ENCODE assay signal across 11 mouse cellular contexts in the genomic region with DNA sequence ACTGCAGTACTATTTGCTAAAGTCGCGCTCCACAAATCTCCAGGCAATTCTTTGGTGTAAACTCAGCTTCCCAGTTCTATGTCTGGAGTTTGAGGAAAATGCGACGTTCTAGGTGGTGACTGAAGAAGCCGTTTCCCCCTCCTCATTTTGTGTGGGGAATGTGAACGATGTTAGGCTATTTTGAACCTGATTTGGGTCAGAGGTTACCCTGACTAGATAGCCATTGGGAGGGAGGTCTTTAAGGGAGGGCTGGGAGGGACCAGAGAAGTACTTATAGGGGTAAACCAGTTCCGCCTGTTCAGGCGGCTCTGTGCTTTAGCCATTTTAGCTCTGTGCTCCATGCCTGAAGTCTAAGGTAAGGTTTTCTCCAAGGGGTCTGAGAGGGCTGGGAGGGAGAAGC. TPM values are rescaled to one million over a fixed set of nuclear protein-coding genes. Genes with fewer than 3 reads are reported as not detected.
ATAC-seq and TF ChIP-seq lines count a peak whose summit lies in the region.
"Had no signal": no experiment of that assay in that cellular context is flagged by ENCODE, and none has a peak within 500 bp of the region (broad histone marks: within the 10 kb centered on the region; RNA-seq: fewer than 3 reads in every experiment).

A gene (plus strand): TSS at position 301 of the 400 bp plus-strand sequence.

- TF ChIP-seq EP300 in ES-Bruce4 (IDR thresholded peaks at IDR 0.05; ENCODE audit: insufficient read depth, low read depth, low read length): no peak

- peaks cover 3% of the 10 kb centered on the region for H3K4me1 ChIP-seq in ES-Bruce4 (ENCODE audit: control insufficient read depth, insufficient read depth, low read length)
- H3K4me1 ChIP-seq in forebrain, embryonic 15.5 days: no peaks in the 10 kb centered on the region

- no peak within 1 kb of the TSS for H3K4me3 ChIP-seq in ES-Bruce4 (ENCODE audit: low read depth, low read length)
- H3K4me3 ChIP-seq in forebrain, embryonic 15.5 days: no peak within 1 kb of the TSS

- H3K4me2 ChIP-seq in forebrain, embryonic 15.5 days (replicated peaks): no peak within 1 kb of the TSS

- H3K27ac ChIP-seq in ES-Bruce4 (ENCODE audit: insufficient read depth, low read length): no peak within 1 kb of the TSS
- H3K27ac ChIP-seq in forebrain, embryonic 15.5 days (replicated peaks): no peak within 1 kb of the TSS

- H3K9ac ChIP-seq in ES-Bruce4 (ENCODE audit: low read depth, poor library complexity, severe bottlenecking): no peak within 1 kb of the TSS
- H3K9ac ChIP-seq in forebrain, embryonic 15.5 days (replicated peaks): no peak within 1 kb of the TSS

- no peak for TF ChIP-seq POLR2A in ES-Bruce4 (IDR thresholded peaks at IDR 0.05; ENCODE audit: insufficient read depth, low read length)

- TF ChIP-seq CTCF in ES-Bruce4 (IDR thresholded peaks at IDR 0.05; ENCODE audit: low read depth, low read length): no peak

- 92% methylated on average over 8 of the region's 8 CpGs for WGBS in forebrain, embryonic 15.5 days

- H3K9me3 ChIP-seq in ES-Bruce4 (replicated peaks; ENCODE audit: control insufficient read depth, insufficient read depth, low read length, poor library complexity, severe bottlenecking): no peaks in the 10 kb centered on the region
- no peaks in the 10 kb centered on the region for H3K9me3 ChIP-seq in forebrain, embryonic 15.5 days
- H3K9me3 ChIP-seq: G1E had no signal

- H3K36me3 ChIP-seq in ES-Bruce4 (ENCODE audit: control insufficient read depth, insufficient read depth, low read length, poor library complexity, severe bottlenecking): no peaks in the 10 kb centered on the region
- H3K36me3 ChIP-seq in forebrain, embryonic 15.5 days: no peaks in the 10 kb centered on the region
- H3K36me3 ChIP-seq: G1E had no signal

- H3K27me3 ChIP-seq in ES-Bruce4 (ENCODE audit: control insufficient read depth, insufficient read depth, low read length, poor library complexity, severe bottlenecking): no peaks in the 10 kb centered on the region
- H3K27me3 ChIP-seq in forebrain, embryonic 15.5 days: no peaks in the 10 kb centered on the region
- H3K27me3 ChIP-seq: CH12.LX had no signal

- ATAC-seq in forebrain, embryonic 15.5 days (replicated peaks): no peak
- ATAC-seq: activated CD4-positive, CD25-positive, alpha-beta regulatory T cell, adult 4 months; CD4-positive, CD25-positive, alpha-beta regulatory T cell, adult 4 months; Patski had no signal

RNA-seq across cellular contexts. Expression of the gene that starts here (rescaled TPM):
- polyA plus RNA-seq in ES-Bruce4 (2011; ENCODE audit: insufficient read depth, insufficient read length, low read depth, missing spikeins): 9.9 and 10.1 TPM in 2 replicates
- not detected in 2 replicates for polyA plus RNA-seq in forebrain, embryonic 15.5 days (2015; fragmentation: Nextera tagmentation; extraction: Ambion mirVana)
- polyA plus RNA-seq: activated CD4-positive, CD25-positive, alpha-beta regulatory T cell, adult 4 months; adrenal gland, adult 2 months; brain, embryonic 14.5 days; C2C12; CD4-positive, CD25-positive, alpha-beta regulatory T cell, adult 4 months; cerebellum, adult 2 months; G1E; Patski had no signal

Comparison
In these comparisons a context has a peak if more than half of its experiments do, and no peak if none do; other contexts are left out.
1. RNA of the gene that starts here (polyA plus RNA-seq): 9.9 to 10.1 TPM in ES-Bruce4; not detected in forebrain, embryonic 15.5 days; every median in the first group is over 10 times any median in the second.